ENCODE assay signal across 9 mouse cellular contexts in the genomic region with DNA sequence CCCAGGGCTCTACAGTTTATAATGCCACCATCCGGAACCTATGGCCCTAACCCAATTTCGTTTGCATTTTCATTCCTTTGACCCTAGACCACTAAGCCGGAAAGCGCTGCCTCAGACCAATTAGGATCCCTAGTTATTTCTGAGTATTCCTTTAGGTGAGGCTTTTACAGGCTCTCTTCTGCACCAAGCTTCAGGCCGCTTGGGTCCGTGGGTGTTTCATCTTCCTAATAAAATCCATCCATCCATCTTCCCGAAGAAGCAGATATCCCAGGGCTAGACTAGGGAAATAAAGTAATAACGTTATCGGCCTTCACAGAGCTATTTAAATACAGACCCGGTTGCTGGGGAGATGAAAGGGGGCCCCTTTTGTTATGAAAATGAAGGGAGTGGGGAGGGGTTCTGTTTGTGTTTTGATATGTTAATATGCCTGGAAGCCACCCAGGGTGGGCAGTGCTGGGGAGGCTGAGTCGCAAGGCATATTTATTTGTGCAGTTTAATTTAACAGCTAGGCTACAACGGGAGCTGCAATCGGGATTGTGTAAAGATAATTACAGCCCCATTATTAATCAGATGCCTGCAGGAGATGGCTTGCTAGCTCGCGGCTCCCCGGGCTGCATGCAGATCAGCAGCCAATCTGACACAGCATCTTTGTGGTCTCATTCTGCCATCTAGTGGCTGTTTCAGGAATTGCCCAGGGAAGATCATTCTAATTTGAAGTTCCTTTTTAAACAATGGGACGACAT.
A peak's percentile ranks its signal among the peaks of the same experiment; 100 is the strongest.
DNase-seq lines count a peak whose midpoint lies in the region; ATAC-seq and TF ChIP-seq lines count a peak whose summit lies in the region.
"Had no signal": no experiment of that assay in that cellular context is flagged by ENCODE, and none has a peak within 500 bp of the region (broad histone marks: within the 10 kb centered on the region; RNA-seq: fewer than 3 reads in every experiment).

No protein-coding gene starts in this region.

- 0 out of 2 replicates have a peak, but pooled peaks cover 3% of the 10 kb centered on the region for H3K9me3 ChIP-seq in heart, embryonic 14.5 days (ENCODE audit: control insufficient read depth, low read length)

- no peak for ATAC-seq in heart, embryonic 14.5 days (ENCODE audit: insufficient number of reproducible peaks, insufficient read depth, low FRiP score, low read depth)

- H3K79me2 ChIP-seq in liver, adult 2 months (ENCODE audit: control insufficient read depth, insufficient read depth, low read length) = no peaks in the 10 kb centered on the region

- no peak overlapping the region for H3K27ac ChIP-seq in heart, embryonic 14.5 days (replicated peaks in 1 of 2; ENCODE audit: control insufficient read depth in 1 of 2, insufficient read depth in 1 of 2, low read depth in 2 of 2, low read length in 2 of 2)
- H3K27ac ChIP-seq in liver, adult 2 months (replicated peaks; ENCODE audit: insufficient read depth, low read depth, low read length) = no peak overlapping the region

- peak overlapping the region; percentile 65 for H3K4me2 ChIP-seq in heart, embryonic 14.5 days (ENCODE audit: low read length)

- WGBS in heart, embryonic 14.5 days = 4% methylated on average over 17 of the region's 17 CpGs
- 5% methylated on average over 17 of the region's 17 CpGs for WGBS in liver, adult 2 months

- peak overlapping the region; percentile 6; the same call in 1 of the 2 replicates for H3K9ac ChIP-seq in heart, embryonic 14.5 days (ENCODE audit: low read length)
- no peak overlapping the region for H3K9ac ChIP-seq in liver, adult 2 months (ENCODE audit: low read depth, low read length)

- peaks cover 8 to 11% of the 10 kb centered on the region in 2 experiments; a peak in 2 of 4 replicates for H3K4me1 ChIP-seq in heart, embryonic 14.5 days (ENCODE audit: control insufficient read depth in 2 of 2, insufficient read depth in 2 of 2, low read length in 2 of 2)
- H3K4me1 ChIP-seq in liver, adult 2 months (ENCODE audit: control insufficient read depth, insufficient read depth, low read length) = peaks cover 5% of the 10 kb centered on the region

- no peaks in the 10 kb centered on the region for H3K36me3 ChIP-seq in heart, embryonic 14.5 days (ENCODE audit: control insufficient read depth, insufficient read depth, low read length)
- H3K36me3 ChIP-seq in liver, adult 2 months (ENCODE audit: control insufficient read depth, insufficient read depth, low read length) = no peaks in the 10 kb centered on the region
- no peaks in the 10 kb centered on the region for H3K36me3 ChIP-seq in splenic B cell, adult 2 months (ENCODE audit: control insufficient read depth, insufficient read depth, low read length, poor library complexity, severe bottlenecking)

- no peak for TF ChIP-seq POLR2A in liver, adult 2 months (IDR thresholded peaks at IDR 0.05; ENCODE audit: extremely low read depth, insufficient read depth, low read length)

- TF ChIP-seq CTCF in liver, adult 2 months (IDR thresholded peaks at IDR 0.05; ENCODE audit: low read depth, low read length) = peak; percentile 81

- peaks cover 31% of the 10 kb centered on the region for H3K27me3 ChIP-seq in heart, embryonic 14.5 days (ENCODE audit: control insufficient read depth, insufficient read depth, low read length)
- peaks cover 6% of the 10 kb centered on the region; the same call in 1 of the 2 replicates for H3K27me3 ChIP-seq in liver, adult 2 months (ENCODE audit: control insufficient read depth, insufficient read depth, low read length)
- no peaks in the 10 kb centered on the region for H3K27me3 ChIP-seq in splenic B cell, adult 2 months (ENCODE audit: control insufficient read depth, insufficient read depth, low read length, poor library complexity, severe bottlenecking)

- peak; percentile 57 for DNase-seq in CD4-positive helper T cell, adult 2 months (ENCODE audit: low read depth, low spot score)
- peak; percentile 87 for DNase-seq in brain, embryonic 18.5 days (ENCODE audit: low read depth, low spot score)
- peak; percentile 31 for DNase-seq in fibroblast of lung, adult 2 months (ENCODE audit: low read depth)
- DNase-seq in kidney, postnatal 10 days = peak; percentile 89
- peak; percentile 50 for DNase-seq in liver, adult 2 months (ENCODE audit: extremely low read depth, low read depth, low spot score)
- DNase-seq in naive thymus-derived CD4-positive, alpha-beta T cell, adult 2 months (ENCODE audit: low read depth) = peak; percentile 66
- DNase-seq in splenic B cell, adult 2 months (ENCODE audit: low read depth, low spot score) = peak; percentile 75

- peak overlapping the region in 1 of 2 experiments; percentile 24; a peak in 2 of 4 replicates for H3K4me3 ChIP-seq in heart, embryonic 14.5 days (ENCODE audit: control insufficient read depth in 1 of 2, insufficient read depth in 1 of 2, low read depth in 1 of 2, low read length in 2 of 2)
- no peak overlapping the region for H3K4me3 ChIP-seq in liver, adult 2 months (ENCODE audit: insufficient read depth, low read depth, low read length)
- H3K4me3 ChIP-seq: erythroblast, embryonic 14.5 days had no signal

Comparison
In these comparisons a context has a peak if more than half of its experiments do, and no peak if none do; other contexts are left out.
1. DNase-seq: peak in every context shown above with its lines; median percentile 89 in kidney, postnatal 10 days; 87 in brain, embryonic 18.5 days; 75 in splenic B cell, adult 2 months; 66 in naive thymus-derived CD4-positive, alpha-beta T cell, adult 2 months; 57 in CD4-positive helper T cell, adult 2 months; 50 in liver, adult 2 months; 31 in fibroblast of lung, adult 2 months.